Mouse (Mus musculus) testis, adult 2 months (tissue): ENCODE measurements around the gene Nab2.

Experiments
- CTCF ChIP-seq: fragments of 200-500 bp; IDR thresholded peaks from 2 replicates; pipeline ENCODE4 v1.5.1; 2012; ENCODE audit warnings: low read depth, mild to moderate bottlenecking, inconsistent platforms, low read length, moderate library complexity; ENCODE audit not compliant: control insufficient read depth, insufficient read depth, insufficient replicate concordance
- POLR2A ChIP-seq: fragments of 200-500 bp; IDR thresholded peaks from 2 replicates; pipeline ENCODE4 v1.6.1; 2012; ENCODE audit warnings: low read depth, mild to moderate bottlenecking, inconsistent platforms, low read length, moderate library complexity; ENCODE audit not compliant: control insufficient read depth

GRCm38 (mm10) chr10:127632668-127633271 lies 35.6 kb downstream of the Nab2 start:
- TF ChIP-seq CTCF, result no peak
- no peak for TF ChIP-seq POLR2A
